15 mouse cellular contexts compared by ENCODE assay signal in genomic region chr4:89446156-89446716, GRCm38 (mm10).
A peak's percentile ranks its signal among the peaks of the same experiment; 100 is the strongest.
DNase-seq lines count a peak whose midpoint lies in the region; ATAC-seq lines count a peak whose summit lies in the region.
"Had no signal": no experiment of that assay in that cellular context is flagged by ENCODE, and none has a peak within 500 bp of the region (broad histone marks: within the 10 kb centered on the region; RNA-seq: fewer than 3 reads in every experiment).

No protein-coding gene starts in this region.

- no peak overlapping the region for H3K4me3 ChIP-seq in liver, embryonic 11.5 days (ENCODE audit: low read depth, low read length)
- no peak overlapping the region for H3K4me3 ChIP-seq in liver, embryonic 12.5 days
- H3K4me3 ChIP-seq in midbrain, embryonic 14.5 days (replicated peaks; ENCODE audit: low read depth, low read length): no peak overlapping the region
- H3K4me3 ChIP-seq: erythroblast, embryonic 14.5 days; layer of hippocampus, adult 2 months; liver, embryonic 13.5 days; myocyte had no signal

- H3K27ac ChIP-seq in liver, embryonic 11.5 days (ENCODE audit: low read depth, low read length): no peak overlapping the region
- no peak overlapping the region for H3K27ac ChIP-seq in liver, embryonic 12.5 days
- H3K27ac ChIP-seq in midbrain, embryonic 14.5 days (replicated peaks; ENCODE audit: low read depth, low read length): no peak overlapping the region
- H3K27ac ChIP-seq: liver, embryonic 13.5 days had no signal

- peak; percentile 19 for DNase-seq in embryo, embryonic 11 days
- DNase-seq in embryo, embryonic 9.5 days (ENCODE audit: extremely low spot score): no peak
- DNase-seq in liver, embryonic 11.5 days (ENCODE audit: low spot score): no peak
- peak; percentile 21 to 40 for DNase-seq in heart, postnatal 10 days
- DNase-seq in lung, postnatal 25 days (ENCODE audit: low spot score): peak; percentile 72
- DNase-seq in midbrain, embryonic 14.5 days: no peak
- DNase-seq: right cerebral cortex, adult 18-20 months; thymus, adult 2 months had no signal

- no peaks in the 10 kb centered on the region for H3K9me3 ChIP-seq in liver, embryonic 11.5 days (ENCODE audit: control insufficient read depth, low read length)
- H3K9me3 ChIP-seq in liver, embryonic 12.5 days (replicated peaks): no peaks in the 10 kb centered on the region
- H3K9me3 ChIP-seq in midbrain, embryonic 14.5 days (ENCODE audit: control insufficient read depth, low read length): no peaks in the 10 kb centered on the region
- H3K9me3 ChIP-seq: liver, embryonic 13.5 days had no signal

- WGBS in liver, embryonic 11.5 days: 65% methylated on average over 6 of the region's 6 CpGs
- WGBS in liver, embryonic 12.5 days (ENCODE audit: insufficient replicate concordance): 63% methylated on average over 6 of the region's 6 CpGs
- 77% methylated on average over 6 of the region's 6 CpGs for WGBS in midbrain, embryonic 14.5 days

- ATAC-seq in liver, embryonic 11.5 days (replicated peaks; ENCODE audit: low FRiP score): 0 out of 2 replicates have a peak, but pooled peaks have one; percentile 15
- ATAC-seq in liver, embryonic 12.5 days: no peak
- ATAC-seq in midbrain, embryonic 14.5 days (ENCODE audit: low FRiP score, low TSS enrichment): no peak
- ATAC-seq in megakaryocyte-erythroid progenitor cell, adult 5-6 weeks (replicated peaks; ENCODE audit: low FRiP score, low TSS enrichment, poor library complexity, severe bottlenecking): no peak

- H3K36me3 ChIP-seq in liver, embryonic 11.5 days (ENCODE audit: control insufficient read depth, insufficient read depth, low read length): no peaks in the 10 kb centered on the region
- H3K36me3 ChIP-seq in liver, embryonic 12.5 days: no peaks in the 10 kb centered on the region
- H3K36me3 ChIP-seq in midbrain, embryonic 14.5 days (ENCODE audit: control insufficient read depth, insufficient read depth, low read length): no peaks in the 10 kb centered on the region
- H3K36me3 ChIP-seq: liver, embryonic 13.5 days had no signal

- H3K9ac ChIP-seq in liver, embryonic 11.5 days (ENCODE audit: low read depth, low read length): no peak overlapping the region
- H3K9ac ChIP-seq in liver, embryonic 12.5 days: no peak overlapping the region
- H3K9ac ChIP-seq in midbrain, embryonic 14.5 days (replicated peaks; ENCODE audit: low read length): no peak overlapping the region
- H3K9ac ChIP-seq: liver, embryonic 13.5 days had no signal

- peaks cover 4% of the 10 kb centered on the region; the same call in 1 of the 2 replicates for H3K4me1 ChIP-seq in liver, embryonic 11.5 days (replicated peaks; ENCODE audit: control insufficient read depth, insufficient read depth, low read length)
- peaks cover 16% of the 10 kb centered on the region for H3K4me1 ChIP-seq in liver, embryonic 12.5 days
- no peaks in the 10 kb centered on the region for H3K4me1 ChIP-seq in midbrain, embryonic 14.5 days (ENCODE audit: control insufficient read depth, insufficient read depth, low read length)

- intact Hi-C loops in heart, postnatal 10 days (cut with DNase I): no loop called here

- no peak overlapping the region for H3K4me2 ChIP-seq in liver, embryonic 11.5 days
- no peak overlapping the region; the same call in 1 of the 2 replicates for H3K4me2 ChIP-seq in liver, embryonic 12.5 days
- H3K4me2 ChIP-seq in midbrain, embryonic 14.5 days (ENCODE audit: low read length): no peak overlapping the region

- H3K27me3 ChIP-seq in liver, embryonic 11.5 days (replicated peaks; ENCODE audit: control insufficient read depth, insufficient read depth, low read length): no peaks in the 10 kb centered on the region
- H3K27me3 ChIP-seq in liver, embryonic 12.5 days (replicated peaks): no peaks in the 10 kb centered on the region
- no peaks in the 10 kb centered on the region for H3K27me3 ChIP-seq in midbrain, embryonic 14.5 days (ENCODE audit: control insufficient read depth, insufficient read depth, low read length)
- H3K27me3 ChIP-seq: liver, embryonic 13.5 days; Patski had no signal

Comparison
In these comparisons a context has a peak if more than half of its experiments do, and no peak if none do; other contexts are left out.
1. DNase-seq: peak in embryo, embryonic 11 days (single experiment), heart, postnatal 10 days (2 of 2) and lung, postnatal 25 days (single experiment); none in embryo, embryonic 9.5 days (single experiment), liver, embryonic 11.5 days (single experiment) and midbrain, embryonic 14.5 days (single experiment).